Mouse (Mus musculus) midbrain, embryonic 12.5 days (tissue): ENCODE data around the gene Kcnh8. TPM values are rescaled to one million over a fixed set of nuclear protein-coding genes. Genes with fewer than 3 reads are reported as not detected.

Experiments
- ATAC-seq: fragments of 200-750 bp; cut with Nextera tagmentation; 2 replicates; pipeline ENCODE4 v1.8.0; 2017; ENCODE audit warnings: low read depth, moderate TSS enrichment, moderate library complexity; ENCODE audit not compliant: low FRiP score
- H3K27ac ChIP-seq: fragments of 300-500 bp; sonication (generic); replicated peaks from 2 replicates; pipeline ENCODE4 v1.5.1; 2016; ENCODE audit warnings: mild to moderate bottlenecking
- H3K27me3 ChIP-seq: fragments of 300-500 bp; sonication (generic); 2 replicates; pipeline ENCODE4 v1.6.1; 2016; ENCODE audit warnings: mild to moderate bottlenecking
- H3K36me3 ChIP-seq: fragments of 300-500 bp; sonication (generic); 2 replicates; pipeline ENCODE4 v1.6.1; 2016
- H3K4me1 ChIP-seq: fragments of 300-500 bp; sonication (generic); 2 replicates; pipeline ENCODE4 v1.6.1; 2016
- H3K4me2 ChIP-seq: fragments of 300-500 bp; sonication (generic); replicated peaks from 2 replicates; pipeline ENCODE4 v1.6.1; 2016; ENCODE audit warnings: mild to moderate bottlenecking, moderate library complexity
- H3K4me3 ChIP-seq: fragments of 300-500 bp; sonication (generic); 2 replicates; pipeline ENCODE4 v1.5.1; 2016; ENCODE audit warnings: mild to moderate bottlenecking
- H3K9ac ChIP-seq: fragments of 300-500 bp; sonication (generic); replicated peaks from 2 replicates; pipeline ENCODE4 v1.6.1; 2016; ENCODE audit warnings: mild to moderate bottlenecking, moderate library complexity
- H3K9me3 ChIP-seq: fragments of 300-500 bp; sonication (generic); 2 replicates; pipeline ENCODE4 v1.6.1; 2016; ENCODE audit warnings: mild to moderate bottlenecking
- WGBS: fragments of 180-500 bp; shearing (Covaris S2); methylation state at CpG from one replicate; pipeline ENCODE4 v1.1.7; 2016; 5-methylcytosine and 5-hydroxymethylcytosine counted together
- polyA plus RNA-seq: library from polyadenylated mRNA; unstranded; fragments of >200 nt; fragmentation: Nextera tagmentation; extraction: Ambion mirVana; gene quantifications from 2 replicates; pipeline ENCODE4 v1.2.1, GENCODE M21; 2016

The Kcnh8 gene
- polyA plus RNA-seq, 1 experiment from 2014 or later, result 4.1 TPM

DNA sequence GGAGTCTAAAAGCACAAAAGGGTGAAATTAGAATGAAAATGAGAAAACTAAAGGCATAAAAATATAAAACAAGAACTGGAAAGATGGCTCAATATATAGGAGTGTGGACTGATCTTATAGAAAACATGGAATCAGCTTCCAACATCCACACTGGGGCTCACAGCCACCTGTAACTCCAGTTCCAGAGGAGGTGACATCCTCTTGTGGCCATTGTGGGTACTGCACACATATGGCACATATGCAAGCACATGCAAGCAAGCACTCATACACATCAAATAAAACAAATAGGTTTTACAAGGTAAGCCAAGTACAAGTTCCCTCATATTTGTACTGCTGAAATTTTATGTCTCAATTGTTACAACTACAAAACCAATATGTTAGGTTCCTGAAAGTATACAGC lies 46.7 kb downstream of the Kcnh8 start:
- H3K27me3 ChIP-seq, result no peaks in the 10 kb centered on the region
- no peak overlapping the region for H3K4me2 ChIP-seq
- H3K9ac ChIP-seq, result no peak overlapping the region
- H3K4me1 ChIP-seq, result no peaks in the 10 kb centered on the region
- H3K9me3 ChIP-seq, result no peaks in the 10 kb centered on the region
- ATAC-seq, result no peak
- no peaks in the 10 kb centered on the region for H3K36me3 ChIP-seq
- no peak overlapping the region for H3K27ac ChIP-seq
- no peak overlapping the region for H3K4me3 ChIP-seq

DNA sequence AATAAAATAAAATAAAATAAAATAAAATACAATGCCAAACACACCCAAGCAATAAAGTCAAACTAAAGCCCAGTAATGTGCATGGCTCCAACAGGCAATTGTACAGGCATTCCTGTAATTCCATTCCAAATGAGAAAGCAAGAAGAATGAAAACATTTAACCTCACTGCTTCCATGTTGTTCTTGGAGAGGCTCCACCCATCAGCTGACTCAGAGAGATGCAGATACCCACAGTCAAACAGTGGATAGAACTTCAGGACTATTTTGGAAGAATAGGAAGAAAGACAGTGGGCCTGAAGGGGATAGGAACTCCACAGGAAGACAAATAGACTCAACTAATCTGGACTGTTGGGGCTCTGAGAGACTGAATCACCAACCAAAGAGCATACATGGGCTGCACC lies 89.5 kb downstream of the Kcnh8 start:
- no peaks in the 10 kb centered on the region for H3K36me3 ChIP-seq
- no peaks in the 10 kb centered on the region for H3K4me1 ChIP-seq
- no peak overlapping the region for H3K4me3 ChIP-seq
- no peak overlapping the region for H3K9ac ChIP-seq
- H3K4me2 ChIP-seq, result no peak overlapping the region
- no peaks in the 10 kb centered on the region for H3K9me3 ChIP-seq
- no peaks in the 10 kb centered on the region for H3K27me3 ChIP-seq
- ATAC-seq, result no peak
- H3K27ac ChIP-seq, result no peak overlapping the region

DNA sequence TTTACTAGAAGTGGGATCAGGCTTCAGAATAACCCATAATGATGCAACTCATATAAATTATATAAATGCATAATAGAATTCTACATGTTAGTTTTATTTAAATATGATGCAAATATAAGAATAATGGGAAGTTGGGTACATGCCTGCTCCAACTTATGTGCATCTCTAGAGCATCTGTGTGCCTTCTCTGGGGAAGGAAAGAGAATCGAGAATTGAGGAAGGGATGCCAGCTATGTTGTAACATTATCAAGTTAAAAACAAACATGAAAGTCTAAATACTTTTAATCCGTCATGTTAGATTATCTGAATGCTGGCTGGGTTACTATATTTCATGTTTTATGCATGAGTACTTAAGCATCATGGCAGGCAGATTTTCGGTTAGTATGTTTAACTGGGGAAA lies 99.4 kb downstream of the Kcnh8 start:
- H3K27me3 ChIP-seq, result no peaks in the 10 kb centered on the region
- H3K4me2 ChIP-seq, result no peak overlapping the region
- H3K36me3 ChIP-seq, result no peaks in the 10 kb centered on the region
- H3K4me3 ChIP-seq, result no peak overlapping the region
- H3K9me3 ChIP-seq, result no peaks in the 10 kb centered on the region
- H3K9ac ChIP-seq, result no peak overlapping the region
- H3K4me1 ChIP-seq, result no peaks in the 10 kb centered on the region
- H3K27ac ChIP-seq, result no peak overlapping the region
- 67% methylated on average over 3 of the region's 3 CpGs for WGBS
- no peak for ATAC-seq

DNA sequence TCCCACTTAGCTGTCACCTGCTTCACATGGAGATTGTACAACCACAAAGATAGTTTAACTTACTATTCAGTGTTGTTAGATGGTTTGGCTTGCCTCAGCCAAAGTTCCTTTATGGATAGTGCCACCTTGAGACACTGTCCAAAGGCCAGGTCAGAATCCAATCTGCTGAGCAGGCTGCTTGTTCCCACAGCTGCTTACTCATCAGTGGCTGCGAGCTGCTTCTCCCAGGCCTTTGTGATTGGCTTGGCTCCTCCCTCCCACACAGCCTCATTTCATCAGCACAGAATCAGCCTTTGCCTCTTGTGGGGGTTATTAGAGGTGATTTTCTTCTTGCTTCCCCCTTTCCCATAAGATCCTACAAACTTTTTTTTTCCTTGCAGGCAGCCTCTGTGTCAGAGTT lies 109.8 kb downstream of the Kcnh8 start:
- Histone ChIP-seq H3K4me2 (no peak overlapping the region), H3K27ac (no peak overlapping the region), H3K9ac (no peak overlapping the region), H3K9me3 (no peaks in the 10 kb centered on the region), H3K27me3 (no peaks in the 10 kb centered on the region), H3K4me3 (no peak overlapping the region), H3K36me3 (no peaks in the 10 kb centered on the region), H3K4me1 (no peaks in the 10 kb centered on the region)
- peak; percentile 70; the same call in 1 of the 2 replicates for ATAC-seq
- 9% methylated on average over 1 of the region's 1 CpGs for WGBS

DNA sequence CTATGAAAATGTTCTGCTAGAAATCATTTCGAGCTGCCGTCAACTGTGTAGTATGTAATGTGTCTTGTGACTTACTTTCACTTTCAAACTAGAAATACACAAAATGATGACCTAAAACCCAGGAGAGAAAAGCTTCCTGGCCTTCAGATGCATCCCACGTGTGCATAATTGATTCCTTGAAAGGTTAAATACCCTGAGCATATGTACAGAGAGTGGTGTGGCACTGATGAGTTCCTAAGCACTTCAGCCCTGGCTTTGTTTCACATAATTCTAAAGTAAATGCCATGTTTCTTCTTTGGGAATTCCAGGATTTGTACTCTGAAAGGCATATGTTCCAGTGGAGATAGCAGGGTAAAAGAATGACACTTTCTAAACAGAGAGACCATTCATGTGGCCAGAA lies 119.7 kb downstream of the Kcnh8 start:
- H3K4me1 ChIP-seq, result no peaks in the 10 kb centered on the region
- no peaks in the 10 kb centered on the region for H3K9me3 ChIP-seq
- no peaks in the 10 kb centered on the region for H3K27me3 ChIP-seq
- no peak overlapping the region for H3K27ac ChIP-seq
- no peaks in the 10 kb centered on the region for H3K36me3 ChIP-seq
- no peak overlapping the region for H3K4me2 ChIP-seq
- WGBS, result 68% methylated on average over 3 of the region's 3 CpGs
- no peak overlapping the region for H3K4me3 ChIP-seq
- ATAC-seq, result no peak
- H3K9ac ChIP-seq, result no peak overlapping the region

DNA sequence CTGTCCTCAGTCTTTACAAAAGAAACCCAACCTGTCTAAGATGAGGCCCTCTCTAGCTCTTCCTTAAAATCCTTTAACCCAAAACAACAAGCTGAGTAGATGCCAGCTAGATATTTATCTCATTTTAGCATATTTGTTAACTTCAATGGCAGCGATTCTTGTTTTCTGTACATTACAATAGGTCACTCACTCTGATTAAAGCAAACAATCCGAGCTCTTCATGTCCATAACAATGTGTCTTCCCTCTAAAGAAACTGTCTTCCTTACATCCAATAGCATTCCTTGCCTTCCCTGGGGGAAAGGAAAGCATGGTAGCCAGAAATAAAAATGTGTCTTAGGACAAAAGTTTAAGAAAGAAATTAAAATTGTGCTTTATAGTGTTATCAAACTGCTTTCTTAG lies 126.3 kb downstream of the Kcnh8 start:
- WGBS, result 80% methylated on average over 2 of the region's 2 CpGs

DNA sequence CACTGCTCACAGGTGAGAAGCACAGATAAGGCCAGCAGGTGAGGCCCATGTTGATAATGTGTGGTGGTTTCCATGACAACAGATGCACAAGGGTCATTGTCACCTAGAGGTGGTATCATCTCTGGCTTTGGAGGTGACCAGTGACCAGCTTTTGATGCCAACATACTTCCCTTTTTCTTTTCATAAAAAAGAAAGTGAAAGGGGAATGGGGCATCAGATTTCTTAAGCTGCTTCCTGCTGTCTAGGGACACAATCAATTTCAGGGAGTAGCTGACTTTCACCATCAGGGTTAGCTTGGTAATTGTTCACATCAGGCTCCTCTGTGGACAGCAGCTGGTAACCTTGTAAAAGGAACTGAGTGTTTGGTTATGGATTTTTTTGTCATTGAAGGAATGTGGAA lies 135.9 kb downstream of the Kcnh8 start:
- Histone ChIP-seq H3K27me3 (no peaks in the 10 kb centered on the region), H3K36me3 (no peaks in the 10 kb centered on the region), H3K4me1 (no peaks in the 10 kb centered on the region), H3K4me2 (no peak overlapping the region), H3K9me3 (no peaks in the 10 kb centered on the region), H3K4me3 (no peak overlapping the region), H3K9ac (no peak overlapping the region), H3K27ac (no peak overlapping the region)
- no peak for ATAC-seq

More for the DNA sequence above, 126.3 kb downstream of the Kcnh8 start:
- Histone ChIP-seq H3K4me2 (no peak overlapping the region), H3K27ac (no peak overlapping the region), H3K9me3 (no peaks in the 10 kb centered on the region), H3K4me1 (no peaks in the 10 kb centered on the region), H3K4me3 (no peak overlapping the region), H3K36me3 (no peaks in the 10 kb centered on the region), H3K27me3 (no peaks in the 10 kb centered on the region), H3K9ac (no peak overlapping the region)
- no peak for ATAC-seq

DNA sequence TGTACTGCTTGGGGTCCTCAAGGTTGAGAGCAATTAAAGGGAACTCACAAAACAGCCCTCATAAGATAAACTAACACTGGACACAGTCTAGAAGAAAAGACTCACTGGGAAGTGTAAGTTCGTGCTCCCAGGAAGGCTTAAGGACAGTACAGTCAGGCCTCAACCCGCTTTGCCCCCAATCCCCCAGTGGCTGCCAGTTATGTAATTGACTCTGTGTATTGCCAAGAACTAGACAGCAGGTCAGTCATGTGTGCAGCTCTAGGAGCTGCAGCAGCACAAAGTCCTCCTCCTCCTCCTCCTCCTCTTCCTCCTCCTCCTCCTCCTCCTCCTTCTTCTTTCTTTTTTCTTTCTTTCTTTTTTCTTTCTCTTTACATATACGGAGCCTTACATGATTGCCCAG lies 185.6 kb downstream of the Kcnh8 start:
- Histone ChIP-seq H3K9me3 (no peaks in the 10 kb centered on the region), H3K27me3 (no peaks in the 10 kb centered on the region), H3K4me3 (no peak overlapping the region), H3K9ac (no peak overlapping the region), H3K27ac (no peak overlapping the region), H3K4me2 (no peak overlapping the region), H3K36me3 (no peaks in the 10 kb centered on the region), H3K4me1 (no peaks in the 10 kb centered on the region)
- WGBS, result 74% methylated on average over 3 of the region's 3 CpGs
- ATAC-seq, result no peak

DNA sequence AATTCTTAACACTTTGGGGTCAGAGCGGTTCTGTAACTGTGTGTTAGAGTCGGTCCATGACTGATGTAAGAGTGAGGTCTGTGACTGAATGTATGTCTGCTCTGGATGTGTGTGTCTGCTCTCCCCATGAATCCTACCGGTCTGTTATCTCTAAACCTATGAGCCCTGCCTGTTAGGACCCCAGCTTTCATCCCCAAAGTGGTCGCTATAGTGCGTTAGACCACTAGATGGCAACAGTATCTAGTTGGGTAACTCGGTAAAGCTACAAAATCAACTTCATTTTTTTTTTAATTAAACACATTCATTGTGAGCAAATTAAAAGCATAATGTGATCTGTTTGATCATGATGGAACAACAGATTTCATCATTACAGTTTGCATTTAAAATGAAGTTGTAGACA lies 202.0 kb downstream of the Kcnh8 start:
- H3K4me2 ChIP-seq, result no peak overlapping the region
- no peaks in the 10 kb centered on the region for H3K9me3 ChIP-seq
- H3K36me3 ChIP-seq, result no peaks in the 10 kb centered on the region
- no peak for ATAC-seq
- no peaks in the 10 kb centered on the region for H3K4me1 ChIP-seq
- no peak overlapping the region for H3K4me3 ChIP-seq
- H3K9ac ChIP-seq, result no peak overlapping the region
- H3K27ac ChIP-seq, result no peak overlapping the region
- 60% methylated on average over 6 of the region's 6 CpGs for WGBS
- no peaks in the 10 kb centered on the region for H3K27me3 ChIP-seq

DNA sequence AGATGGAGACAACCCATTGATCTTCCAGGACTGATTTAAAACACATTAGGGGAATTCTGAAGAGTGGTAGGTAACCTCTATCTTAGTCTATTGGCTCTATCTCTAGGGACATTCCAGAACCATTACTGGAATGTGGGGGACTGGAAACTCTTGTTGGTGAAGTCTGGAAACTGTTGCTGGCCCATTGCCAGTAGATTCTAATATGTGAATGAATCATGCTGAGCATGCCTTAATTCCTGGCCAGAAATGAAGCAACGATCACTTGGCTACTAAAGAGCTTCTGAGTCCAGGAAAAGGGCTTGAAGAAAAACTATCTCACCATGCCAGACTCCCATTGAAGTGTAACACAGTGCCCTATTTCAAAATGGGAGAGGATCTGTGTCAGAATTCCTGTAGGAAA lies 208.3 kb downstream of the Kcnh8 start:
- no peak for ATAC-seq

DNA sequence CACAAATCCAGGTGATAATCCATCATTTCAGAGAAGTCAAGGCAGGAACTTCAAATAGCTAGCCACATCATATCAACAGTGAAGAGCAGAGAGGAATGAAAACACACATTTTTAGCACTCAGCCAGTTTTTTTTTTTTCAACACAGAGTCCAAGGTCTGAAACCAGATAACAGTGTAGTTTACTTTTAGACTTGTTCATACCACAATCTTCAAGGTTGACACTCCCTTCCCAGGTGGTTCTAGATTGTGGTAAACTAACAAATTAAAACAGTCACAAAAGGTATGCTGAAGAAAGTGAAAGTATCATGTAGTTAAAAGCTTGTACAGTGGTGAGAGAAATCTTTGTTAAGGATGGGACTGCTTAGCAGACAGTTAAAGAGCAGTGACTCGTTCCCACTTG lies 216.5 kb downstream of the Kcnh8 start:
- Histone ChIP-seq H3K9me3 (no peaks in the 10 kb centered on the region), H3K4me3 (no peak overlapping the region), H3K9ac (no peak overlapping the region), H3K4me1 (no peaks in the 10 kb centered on the region), H3K36me3 (no peaks in the 10 kb centered on the region), H3K4me2 (no peak overlapping the region), H3K27me3 (no peaks in the 10 kb centered on the region), H3K27ac (no peak overlapping the region)
- WGBS, result 84% methylated on average over 1 of the region's 1 CpGs
- no peak for ATAC-seq

More for the DNA sequence above, 208.3 kb downstream of the Kcnh8 start:
- H3K4me3 ChIP-seq, result no peak overlapping the region
- H3K27me3 ChIP-seq, result no peaks in the 10 kb centered on the region
- no peaks in the 10 kb centered on the region for H3K9me3 ChIP-seq
- H3K27ac ChIP-seq, result no peak overlapping the region
- H3K36me3 ChIP-seq, result no peaks in the 10 kb centered on the region
- no peak overlapping the region for H3K9ac ChIP-seq
- WGBS, result 73% methylated on average over 1 of the region's 1 CpGs
- H3K4me2 ChIP-seq, result no peak overlapping the region
- no peaks in the 10 kb centered on the region for H3K4me1 ChIP-seq

DNA sequence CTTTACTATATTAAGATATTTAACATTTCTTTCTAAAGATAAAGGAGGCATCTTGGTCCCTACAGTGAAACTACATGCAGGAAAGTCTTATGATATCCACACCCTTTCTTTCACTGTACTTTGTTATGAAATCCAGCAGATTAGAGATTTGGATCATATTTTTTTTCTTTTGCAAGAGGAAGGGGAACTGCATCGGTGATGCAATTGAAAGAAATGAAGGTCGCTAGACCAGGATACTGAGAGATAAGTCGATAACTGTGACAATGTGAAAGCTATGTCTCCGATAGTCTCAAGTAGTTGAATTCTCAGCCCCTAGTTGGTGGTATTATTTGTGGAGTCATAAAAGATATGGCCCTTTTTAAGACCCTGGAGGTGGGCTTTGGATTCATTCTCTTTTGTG lies 227.2 kb downstream of the Kcnh8 start:
- H3K27me3 ChIP-seq, result no peaks in the 10 kb centered on the region
- 97% methylated on average over 4 of the region's 4 CpGs for WGBS

DNA sequence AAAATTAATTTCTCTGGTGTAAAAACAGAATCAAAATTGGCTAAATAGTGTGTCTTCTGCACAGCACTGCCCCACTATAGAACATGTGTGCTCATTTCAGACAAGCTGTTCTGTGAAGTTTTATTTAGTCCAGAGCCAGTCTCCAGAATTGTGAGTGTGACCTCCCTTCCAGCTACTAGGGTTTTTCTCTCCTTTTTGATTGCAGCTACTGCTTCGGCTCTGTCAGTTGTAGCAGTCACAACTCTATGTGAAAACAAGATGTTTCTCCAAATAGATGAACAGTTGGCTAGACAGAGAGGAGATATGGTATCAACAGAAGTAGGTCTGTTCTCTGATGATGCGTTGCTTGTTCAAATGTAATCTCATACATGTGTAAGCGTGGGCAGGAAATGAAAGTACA lies 270.7 kb downstream of the Kcnh8 start:
- H3K9me3 ChIP-seq, result no peaks in the 10 kb centered on the region
- no peak overlapping the region for H3K4me3 ChIP-seq
- no peak for ATAC-seq
- no peak overlapping the region for H3K27ac ChIP-seq
- H3K4me1 ChIP-seq, result no peaks in the 10 kb centered on the region
- WGBS, result 95% methylated on average over 3 of the region's 3 CpGs
- no peak overlapping the region for H3K9ac ChIP-seq
- H3K27me3 ChIP-seq, result no peaks in the 10 kb centered on the region
- no peaks in the 10 kb centered on the region for H3K36me3 ChIP-seq
- H3K4me2 ChIP-seq, result no peak overlapping the region

More for the DNA sequence above, 227.2 kb downstream of the Kcnh8 start:
- Histone ChIP-seq H3K9me3 (no peaks in the 10 kb centered on the region), H3K4me1 (no peaks in the 10 kb centered on the region), H3K9ac (no peak overlapping the region), H3K36me3 (no peaks in the 10 kb centered on the region), H3K4me3 (no peak overlapping the region), H3K27ac (no peak overlapping the region), H3K4me2 (no peak overlapping the region)
- ATAC-seq, result no peak
